Mouse (Mus musculus) CH12.LX (cell line): ENCODE data around the gene Fgfr2. TPM values are rescaled to one million over a fixed set of nuclear protein-coding genes. Genes with fewer than 3 reads are reported as not detected.

Experiments used
- DNase-seq: peaks from one replicate; pipeline ENCODE4 v3.0.0-alpha.2; 2013; ENCODE audit errors: extremely low read depth
- H3K27ac ChIP-seq: 2 replicates; pipeline ENCODE4 v1.5.1; 2012; ENCODE audit warnings: low read depth, mild to moderate bottlenecking, control low read depth, moderate library complexity; ENCODE audit not compliant: insufficient read depth
- H3K27me3 ChIP-seq: replicated peaks from 2 replicates; pipeline ENCODE3; 2012; ENCODE audit warnings: inconsistent platforms
- H3K36me3 ChIP-seq, 2 experiments: replicated peaks in 1 of 2; 2 replicates each; pipeline versions ENCODE3 to v1.6.1; 2012; ENCODE audit warnings: inconsistent platforms in 1 of 2, low read length in 1 of 2, mild to moderate bottlenecking in 1 of 2, mixed read lengths in 1 of 2, moderate library complexity in 1 of 2; ENCODE audit not compliant: control insufficient read depth in 1 of 2, insufficient read depth in 1 of 2
- H3K4me1 ChIP-seq, 2 experiments: 2 replicates each; pipeline ENCODE4 v1.6.1; 2012; ENCODE audit warnings: inconsistent platforms in 1 of 2, moderate library complexity in 1 of 2; ENCODE audit not compliant: insufficient read depth in 2 of 2, control insufficient read depth in 1 of 2
- H3K4me2 ChIP-seq: 2 replicates; pipeline ENCODE4 v1.6.1; 2012; ENCODE audit warnings: low read depth, mild to moderate bottlenecking, control low read depth; ENCODE audit not compliant: poor library complexity, insufficient read depth, severe bottlenecking
- H3K4me3 ChIP-seq, 3 experiments: fragments of 150-350 bp in 1 of 3; sonication (generic) in 1 of 3; replicated peaks in 1 of 3; 2 replicates each; pipeline versions ENCODE3 to v1.5.1; 2011 to 2012; ENCODE audit warnings: low read depth in 2 of 3, low read length in 2 of 3, mild to moderate bottlenecking in 2 of 3, moderate library complexity in 2 of 3, control low read depth in 1 of 3, improper control_type of control experiment in 1 of 3, inconsistent platforms in 1 of 3, mixed read lengths in 1 of 3; ENCODE audit not compliant: poor library complexity in 1 of 3
- H3K79me2 ChIP-seq: replicated peaks from 2 replicates; pipeline ENCODE4 v1.6.1; 2012; ENCODE audit warnings: mild to moderate bottlenecking, moderate library complexity; ENCODE audit not compliant: control insufficient read depth, poor library complexity, insufficient read depth, severe bottlenecking; ENCODE audit errors: extremely low read depth
- H3K9ac ChIP-seq: 2 replicates; pipeline ENCODE4 v1.6.1; 2012; ENCODE audit warnings: low read depth, mild to moderate bottlenecking, control low read depth, moderate library complexity; ENCODE audit not compliant: insufficient read depth
- H3K9me3 ChIP-seq: replicated peaks from 2 replicates; pipeline ENCODE3; 2012; ENCODE audit warnings: low read length, inconsistent platforms, mixed read lengths
- CHD2 ChIP-seq: IDR thresholded peaks from 2 replicates; pipeline ENCODE4 v1.6.1; 2011; ENCODE audit warnings: low read length, improper control_type of control experiment
- E2F4 ChIP-seq: IDR thresholded peaks from 2 replicates; pipeline ENCODE4 v1.6.1; 2011; ENCODE audit warnings: low read depth, low read length, improper control_type of control experiment; ENCODE audit not compliant: insufficient replicate concordance
- ELF1 ChIP-seq: IDR thresholded peaks from 2 replicates; pipeline ENCODE4 v1.6.1; 2014; ENCODE audit warnings: low read depth, mild to moderate bottlenecking, inconsistent platforms, low read length, improper control_type of control experiment
- EP300 ChIP-seq: IDR thresholded peaks from 2 replicates; pipeline ENCODE4 v1.6.1; 2011; ENCODE audit warnings: low read length, improper control_type of control experiment
- ETS1 ChIP-seq: conservative IDR thresholded peaks from 2 replicates; pipeline ENCODE4 v1.6.1; 2012; ENCODE audit warnings: low read depth, mild to moderate bottlenecking, inconsistent platforms, low read length, improper control_type of control experiment, moderate library complexity
- GABPA ChIP-seq: IDR thresholded peaks from 2 replicates; pipeline ENCODE4 v1.6.1; 2012; ENCODE audit warnings: low read depth, low read length, improper control_type of control experiment, inconsistent platforms; ENCODE audit not compliant: insufficient replicate concordance
- IRF4 ChIP-seq: IDR thresholded peaks from 2 replicates; pipeline ENCODE4 v1.6.1; 2014; ENCODE audit warnings: low read depth, mild to moderate bottlenecking, inconsistent platforms, low read length, improper control_type of control experiment
- JUN ChIP-seq: IDR thresholded peaks from 2 replicates; pipeline ENCODE4 v1.6.1; 2011; ENCODE audit warnings: low read depth, mild to moderate bottlenecking, low read length, improper control_type of control experiment, moderate library complexity; ENCODE audit not compliant: insufficient read depth
- MAFK ChIP-seq: IDR thresholded peaks from 2 replicates; pipeline ENCODE4 v1.6.1; 2011; ENCODE audit warnings: low read length, improper control_type of control experiment; ENCODE audit not compliant: insufficient replicate concordance
- MAX ChIP-seq: IDR thresholded peaks from 2 replicates; pipeline ENCODE4 v1.6.1; 2011; ENCODE audit warnings: low read length, improper control_type of control experiment
- MXI1 ChIP-seq: IDR thresholded peaks from 2 replicates; pipeline ENCODE4 v1.6.1; 2011; ENCODE audit warnings: mild to moderate bottlenecking, low read depth, low read length, improper control_type of control experiment
- MYC ChIP-seq: IDR thresholded peaks from 2 replicates; pipeline ENCODE4 v1.6.1; 2011; ENCODE audit warnings: low read depth, mild to moderate bottlenecking, improper control_type of control experiment, low read length
- NELFE ChIP-seq: IDR thresholded peaks from 2 replicates; pipeline ENCODE4 v1.6.1; 2011; ENCODE audit warnings: low read depth, low read length, improper control_type of control experiment
- RCOR1 ChIP-seq: conservative IDR thresholded peaks from 2 replicates; pipeline ENCODE4 v1.6.1; 2012; ENCODE audit warnings: low read depth, mild to moderate bottlenecking, inconsistent platforms, low read length, improper control_type of control experiment
- SIN3A ChIP-seq: IDR thresholded peaks from 2 replicates; pipeline ENCODE4 v1.6.1; 2012; ENCODE audit warnings: low read length, improper control_type of control experiment, inconsistent platforms
- TCF12 ChIP-seq: IDR thresholded peaks from 2 replicates; pipeline ENCODE4 v1.6.1; 2014; ENCODE audit warnings: low read depth, mild to moderate bottlenecking, inconsistent platforms, low read length, improper control_type of control experiment
- USF2 ChIP-seq: conservative IDR thresholded peaks from 2 replicates; pipeline ENCODE4 v1.6.1; 2011; ENCODE audit warnings: low read depth, low read length, improper control_type of control experiment
- ZKSCAN1 ChIP-seq: IDR thresholded peaks from 2 replicates; pipeline ENCODE4 v1.6.1; 2012; ENCODE audit warnings: low read depth, inconsistent platforms, low read length, improper control_type of control experiment, borderline replicate concordance
- dilution Hi-C: fragments of 300-500 bp; cut with MboI; formaldehyde crosslinking; loops from 2 replicates; pipeline ENCODE4 v1.14.3; 2020; ENCODE audit warnings: low sequenced_read_pairs; ENCODE audit not compliant: extremely low pct_unique_long_range_greater_than_20kb, extremely low pct_ligation_motif_present
- in situ Hi-C: fragments of 300-500 bp; cut with MboI; formaldehyde crosslinking; loops from 3 replicates; pipeline ENCODE4 v1.14.3; 2019; ENCODE audit warnings: low sequenced_read_pairs, low pct_ligation_motif_present, low pct_unique_long_range_greater_than_20kb, mixed read lengths
- polyA plus RNA-seq: library from polyadenylated mRNA; unstranded; fragments of >175 nt; gene quantifications from 2 replicates; pipeline ENCODE4 v1.2.1, GENCODE M21; 2012; ENCODE audit warnings: low read depth; ENCODE audit not compliant: insufficient read length
- total RNA-seq, 2 experiments: library from RNA; depleted of rRNA; stranded (reverse); fragments of 300-350 nt in 1 of 2; fragments of >200 nt in 1 of 2; gene quantifications; 2 replicates each; pipeline ENCODE4 v1.2.3; 2012 to 2014

Fgfr2 gene
- total and polyA plus RNA-seq, 3 experiments: not detected

GRCm38 (mm10) chr7:132094666-132095065 lies 1028.5 kb downstream of the Fgfr2 start:
- in situ Hi-C loops: no loop called here

GRCm38 (mm10) chr7:132091551-132091950 lies 1031.6 kb downstream of the Fgfr2 start:
- no peak overlapping the region for H3K27ac ChIP-seq
- no peak for DNase-seq
- no peaks in the 10 kb centered on the region for H3K36me3 ChIP-seq
- no peak overlapping the region for H3K4me2 ChIP-seq
- dilution Hi-C loops (no loop called here), in situ Hi-C loops (no loop called here)
- H3K27me3 ChIP-seq: peaks cover 90% of the 10 kb centered on the region
- H3K79me2 ChIP-seq: no peaks in the 10 kb centered on the region
- H3K4me1 ChIP-seq: no peaks in the 10 kb centered on the region
- H3K9me3 ChIP-seq: no peaks in the 10 kb centered on the region
- no peak overlapping the region for H3K4me3 ChIP-seq
- no peak overlapping the region for H3K9ac ChIP-seq
- no peak for TF ChIP-seq GABPA
- no peak for TF ChIP-seq MAX
- no peak for TF ChIP-seq ELF1
- no peak for TF ChIP-seq MAFK
- no peak for TF ChIP-seq E2F4
- no peak for TF ChIP-seq TCF12
- TF ChIP-seq MXI1: no peak
- TF ChIP-seq ETS1: no peak
- no peak for TF ChIP-seq EP300
- TF ChIP-seq JUN: no peak
- TF ChIP-seq ZKSCAN1: no peak
- TF ChIP-seq CHD2: no peak
- TF ChIP-seq SIN3A: no peak
- TF ChIP-seq USF2: no peak

More at GRCm38 (mm10) chr7:132094666-132095065, 1028.5 kb downstream of the Fgfr2 start:
- H3K4me1 ChIP-seq: no peaks in the 10 kb centered on the region
- H3K9ac ChIP-seq: no peak overlapping the region
- H3K79me2 ChIP-seq: no peaks in the 10 kb centered on the region
- no peaks in the 10 kb centered on the region for H3K9me3 ChIP-seq
- H3K4me3 ChIP-seq: no peak overlapping the region
- peaks cover 91% of the 10 kb centered on the region for H3K27me3 ChIP-seq
- no peak for DNase-seq
- TF ChIP-seq MYC: no peak
- TF ChIP-seq RCOR1: no peak
- TF ChIP-seq IRF4: no peak
- no peak for TF ChIP-seq NELFE
- TF ChIP-seq, all 38 proteins: peak for 0
- dilution Hi-C loops: no loop called here
- H3K27ac ChIP-seq: no peak overlapping the region
- no peak overlapping the region for H3K4me2 ChIP-seq
- H3K36me3 ChIP-seq: no peaks in the 10 kb centered on the region
